Mouse (Mus musculus) limb, embryonic 10.5 days (tissue): ENCODE measurements around the gene Fam84b. TPM values are rescaled to one million over a fixed set of nuclear protein-coding genes. Genes with fewer than 3 reads are reported as not detected.

ENCODE experiments used
- DNase-seq: peaks from one replicate; pipeline ENCODE4 v3.0.0-alpha.2; 2017; ENCODE audit warnings: low spot score
- H3K27ac ChIP-seq: fragments of 300-500 bp; sonication (generic); 2 replicates; pipeline ENCODE4 v1.5.1; 2016; ENCODE audit warnings: mild to moderate bottlenecking
- H3K27me3 ChIP-seq: fragments of 300-500 bp; sonication (generic); 2 replicates; pipeline ENCODE4 v1.6.1; 2016; ENCODE audit warnings: low read depth, mild to moderate bottlenecking; ENCODE audit not compliant: poor library complexity, severe bottlenecking
- H3K36me3 ChIP-seq: fragments of 300-500 bp; sonication (generic); 2 replicates; pipeline ENCODE4 v1.6.1; 2016; ENCODE audit warnings: mild to moderate bottlenecking, moderate library complexity
- H3K4me1 ChIP-seq: fragments of 300-500 bp; sonication (generic); 2 replicates; pipeline ENCODE4 v1.6.1; 2016
- H3K4me3 ChIP-seq: fragments of 300-500 bp; sonication (generic); 2 replicates; pipeline ENCODE4 v1.5.1; 2016; ENCODE audit warnings: mild to moderate bottlenecking, moderate library complexity
- H3K9me3 ChIP-seq: fragments of 300-500 bp; sonication (generic); replicated peaks from 2 replicates; pipeline ENCODE4 v1.6.1; 2016; ENCODE audit warnings: mild to moderate bottlenecking
- WGBS: fragments of 180-500 bp; shearing (Covaris S2); methylation state at CpG from one replicate; pipeline ENCODE4 v1.1.7; 2016; 5-methylcytosine and 5-hydroxymethylcytosine counted together
- polyA plus RNA-seq: library from polyadenylated mRNA; unstranded; fragments of >200 nt; fragmentation: Nextera tagmentation; extraction: Ambion mirVana; gene quantifications from 2 replicates; pipeline ENCODE4 v1.2.1, GENCODE M21; 2016

The Fam84b gene
- polyA plus RNA-seq, 1 experiment from 2014 or later: 7.4 TPM

DNA sequence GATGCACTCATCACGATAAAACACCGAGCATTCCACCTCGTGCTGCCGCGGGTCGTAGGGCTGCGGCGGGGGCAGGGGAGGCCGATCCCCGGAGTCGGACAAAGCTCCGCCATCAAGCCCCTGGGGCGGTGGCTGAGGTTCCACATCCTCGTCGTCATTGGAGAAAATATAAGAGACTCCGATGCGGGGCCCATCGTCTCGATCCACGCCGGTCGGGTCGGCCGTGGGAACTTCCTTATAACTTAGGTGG, 30.0 kb downstream of the Fam84b start:
- DNase-seq: no peak
- H3K9me3 ChIP-seq: no peaks in the 10 kb centered on the region
- peak overlapping the region; percentile 79 for H3K4me3 ChIP-seq
- peaks cover 52% of the 10 kb centered on the region for H3K4me1 ChIP-seq
- peak overlapping the region; percentile 87 for H3K27ac ChIP-seq
- no peaks in the 10 kb centered on the region for H3K27me3 ChIP-seq
- WGBS: 0% methylated on average over 24 of the region's 24 CpGs
- no peaks in the 10 kb centered on the region for H3K36me3 ChIP-seq

DNA sequence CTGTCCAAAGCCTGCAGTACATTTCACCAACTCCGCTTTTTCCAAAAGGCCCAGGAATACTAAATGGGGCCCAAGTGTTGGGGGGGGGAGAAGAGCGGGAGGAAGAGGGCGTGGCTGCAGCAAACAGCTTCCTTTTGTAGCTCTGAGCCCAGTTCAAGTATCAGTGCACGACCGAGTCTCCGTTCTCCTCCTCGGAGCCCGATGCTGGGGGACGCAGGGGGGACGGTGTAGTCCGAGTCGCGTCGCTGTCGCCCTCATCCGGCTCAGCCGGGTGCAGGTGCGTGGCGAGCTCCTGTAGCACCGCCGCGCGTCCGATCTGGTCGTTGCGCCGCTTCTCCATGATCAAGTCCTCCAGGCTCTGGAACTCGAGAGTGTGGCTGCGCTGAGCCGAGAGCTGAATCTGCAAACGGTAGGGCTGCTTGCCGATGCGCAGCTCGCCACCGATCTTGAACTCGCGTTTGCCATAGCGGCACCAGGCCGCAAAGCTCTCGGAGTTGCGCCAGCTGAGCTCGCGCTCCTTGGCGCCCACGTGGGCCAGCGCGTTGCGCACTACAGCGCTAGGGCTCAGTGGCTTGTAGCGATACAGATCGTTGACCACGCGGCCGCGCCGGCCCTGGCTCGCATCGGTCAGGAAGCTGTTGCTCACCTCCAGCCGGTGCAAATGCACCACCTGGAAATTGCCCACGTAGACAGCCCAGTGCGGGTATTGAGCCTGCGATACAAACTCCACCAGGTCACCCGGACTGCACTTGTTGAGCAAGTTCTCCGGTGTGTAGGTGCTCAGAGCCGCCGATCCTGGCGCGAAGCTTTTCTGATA, 30.6 kb downstream of the Fam84b start:
- H3K36me3 ChIP-seq: no peaks in the 10 kb centered on the region
- no peaks in the 10 kb centered on the region for H3K9me3 ChIP-seq
- peak overlapping the region; percentile 87 for H3K27ac ChIP-seq
- H3K27me3 ChIP-seq: no peaks in the 10 kb centered on the region
- peaks cover 52% of the 10 kb centered on the region for H3K4me1 ChIP-seq
- DNase-seq: peak; percentile 82
- under 1% methylated on average over 68 of the region's 68 CpGs for WGBS
- H3K4me3 ChIP-seq: peak overlapping the region; percentile 79

DNA sequence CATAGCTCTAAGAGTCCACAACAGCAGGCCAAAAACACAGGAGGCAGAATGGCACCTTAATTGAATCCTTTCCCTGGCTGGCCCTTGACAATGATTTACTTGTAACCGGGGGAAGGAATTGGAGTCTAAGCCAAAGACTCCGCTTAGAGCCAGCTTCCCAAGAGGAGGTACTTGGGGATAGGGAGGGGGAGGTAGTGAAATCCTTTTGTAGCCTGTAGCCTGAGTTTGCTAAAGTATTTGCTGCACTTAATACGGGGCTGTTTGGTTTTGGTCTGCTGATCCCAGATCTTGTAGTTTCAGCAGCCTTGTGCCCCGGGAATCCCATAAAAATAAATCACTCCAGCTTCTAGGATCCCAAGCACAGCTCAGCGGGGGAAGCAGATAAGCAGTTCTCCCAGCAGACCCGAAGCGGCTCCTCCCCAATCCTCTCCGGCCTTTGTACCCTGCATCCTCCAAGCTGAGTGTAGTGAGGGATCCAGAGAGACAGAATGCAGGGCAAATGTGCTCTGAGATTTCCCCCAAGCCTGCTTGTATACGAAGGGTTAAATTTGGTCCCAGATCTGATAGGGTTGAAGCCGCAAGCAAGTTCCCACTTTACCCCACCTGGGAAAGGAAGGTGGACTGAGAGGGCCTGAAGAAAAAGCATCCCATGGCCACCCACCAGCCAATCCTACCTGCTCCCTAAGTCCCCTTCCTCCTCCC, 31.3 kb downstream of the Fam84b start:
- H3K4me3 ChIP-seq: peak overlapping the region; percentile 79
- peak; percentile 61 for DNase-seq
- peaks cover 52% of the 10 kb centered on the region for H3K4me1 ChIP-seq
- no peaks in the 10 kb centered on the region for H3K36me3 ChIP-seq
- H3K9me3 ChIP-seq: no peaks in the 10 kb centered on the region
- WGBS: 2% methylated on average over 10 of the region's 10 CpGs
- peak overlapping the region; percentile 87 for H3K27ac ChIP-seq
- no peaks in the 10 kb centered on the region for H3K27me3 ChIP-seq

- no peak for DNase-seq
- no peak overlapping the region for H3K27ac ChIP-seq
- no peaks in the 10 kb centered on the region for H3K36me3 ChIP-seq
- peaks cover 30% of the 10 kb centered on the region for H3K4me1 ChIP-seq
- H3K27me3 ChIP-seq: no peaks in the 10 kb centered on the region
- 97% methylated on average over 1 of the region's 1 CpGs for WGBS
- H3K4me3 ChIP-seq: no peak overlapping the region
- no peaks in the 10 kb centered on the region for H3K9me3 ChIP-seq
Measured at GRCm38 (mm10) chr15:60818500-60818899, 35.1 kb downstream of the Fam84b start.

DNA sequence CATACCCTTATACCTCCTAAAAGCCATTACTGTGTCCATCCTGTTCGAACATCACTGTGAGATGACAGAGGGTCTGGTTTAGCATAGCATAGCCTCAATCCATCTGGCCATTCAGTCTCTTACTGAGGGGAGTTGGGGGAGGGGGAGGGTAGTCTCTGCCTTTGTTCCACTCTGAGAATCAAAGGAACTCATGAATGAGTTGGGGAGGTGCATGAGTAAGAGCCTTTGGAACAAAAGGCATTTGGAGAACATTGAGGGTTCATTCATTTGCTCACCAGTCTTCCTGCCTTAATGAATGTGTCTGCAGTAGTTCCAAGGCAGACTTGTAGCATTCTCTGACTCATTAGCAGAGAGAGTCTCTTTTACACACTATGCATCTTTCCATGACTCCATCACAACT, 37.1 kb downstream of the Fam84b start:
- DNase-seq: no peak
- whole genome bisulfite sequencing: 78% methylated on average over 1 of the region's 1 CpGs
- no peak overlapping the region for H3K4me3 ChIP-seq
- H3K9me3 ChIP-seq: no peaks in the 10 kb centered on the region
- H3K27me3 ChIP-seq: no peaks in the 10 kb centered on the region
- no peaks in the 10 kb centered on the region for H3K36me3 ChIP-seq
- H3K4me1 ChIP-seq: peaks cover 9% of the 10 kb centered on the region
- H3K27ac ChIP-seq: no peak overlapping the region

- Histone ChIP-seq H3K27me3 (no peaks in the 10 kb centered on the region), H3K36me3 (no peaks in the 10 kb centered on the region), H3K4me1 (no peaks in the 10 kb centered on the region), H3K4me3 (no peak overlapping the region), H3K27ac (no peak overlapping the region), H3K9me3 (no peaks in the 10 kb centered on the region)
- 83% methylated on average over 3 of the region's 3 CpGs for WGBS
- DNase-seq: no peak
Measured at GRCm38 (mm10) chr15:60814542-60814941, 39.0 kb downstream of the Fam84b start.

- Histone ChIP-seq H3K27me3 (no peaks in the 10 kb centered on the region), H3K27ac (no peak overlapping the region), H3K9me3 (no peaks in the 10 kb centered on the region), H3K4me3 (no peak overlapping the region), H3K4me1 (no peaks in the 10 kb centered on the region), H3K36me3 (no peaks in the 10 kb centered on the region)
- DNase-seq: no peak
Measured at GRCm38 (mm10) chr15:60793041-60793673, 60.4 kb downstream of the Fam84b start.

GRCm38 (mm10) chr15:60789084-60789483, 64.5 kb downstream of the Fam84b start:
- no peaks in the 10 kb centered on the region for H3K4me1 ChIP-seq
- H3K36me3 ChIP-seq: no peaks in the 10 kb centered on the region
- no peak overlapping the region for H3K27ac ChIP-seq
- 85% methylated on average over 1 of the region's 1 CpGs for WGBS
- H3K9me3 ChIP-seq: no peaks in the 10 kb centered on the region
- DNase-seq: no peak
- no peak overlapping the region for H3K4me3 ChIP-seq
- H3K27me3 ChIP-seq: no peaks in the 10 kb centered on the region

DNA sequence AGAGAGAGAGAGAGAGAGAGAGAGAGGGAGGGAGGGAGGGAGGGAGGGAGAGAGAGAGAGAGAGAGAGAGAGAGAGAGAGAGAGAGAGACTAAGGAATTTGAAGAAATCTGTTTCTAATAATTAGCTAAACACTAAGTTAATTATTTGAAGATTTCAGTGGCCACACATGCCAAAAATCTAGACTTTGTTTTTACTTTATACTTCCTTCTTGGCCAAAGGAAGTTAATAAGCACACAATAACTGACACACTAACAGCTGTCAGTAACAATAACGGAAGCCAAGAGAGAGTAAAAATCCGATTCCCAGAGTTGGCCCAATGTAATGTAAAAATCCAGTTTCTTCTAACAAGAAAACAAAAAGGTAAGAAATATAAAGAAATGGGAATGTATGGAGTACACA, 69.8 kb downstream of the Fam84b start:
- Histone ChIP-seq H3K27ac (no peak overlapping the region), H3K36me3 (no peaks in the 10 kb centered on the region), H3K27me3 (no peaks in the 10 kb centered on the region), H3K9me3 (no peaks in the 10 kb centered on the region), H3K4me3 (no peak overlapping the region), H3K4me1 (no peaks in the 10 kb centered on the region)
- no peak for DNase-seq
- 77% methylated on average over 2 of the region's 2 CpGs for WGBS

GRCm38 (mm10) chr15:60779531-60779973, 74.0 kb downstream of the Fam84b start:
- no peaks in the 10 kb centered on the region for H3K9me3 ChIP-seq
- no peak overlapping the region for H3K27ac ChIP-seq
- 76% methylated on average over 1 of the region's 1 CpGs for WGBS
- no peak for DNase-seq
- H3K4me1 ChIP-seq: no peaks in the 10 kb centered on the region
- H3K4me3 ChIP-seq: no peak overlapping the region
- H3K27me3 ChIP-seq: no peaks in the 10 kb centered on the region
- no peaks in the 10 kb centered on the region for H3K36me3 ChIP-seq

DNA sequence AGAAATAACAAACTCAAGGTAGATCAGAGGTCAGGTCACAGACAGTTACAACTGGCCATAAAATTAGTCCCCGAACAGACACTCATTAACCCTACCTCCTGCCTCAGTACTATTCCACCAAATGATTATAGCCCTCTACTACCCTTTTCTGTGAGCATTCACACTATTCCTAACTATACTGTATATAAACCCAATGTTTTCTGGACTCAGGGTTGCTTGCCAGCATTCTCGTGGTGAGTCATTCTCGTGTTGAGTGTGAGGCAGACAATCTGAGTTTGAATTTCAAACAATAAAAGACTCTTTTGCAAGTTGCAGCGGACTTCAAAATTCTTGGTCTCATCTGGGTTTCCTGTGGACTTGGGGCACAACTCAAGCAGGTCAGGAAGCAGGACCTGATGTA, 74.5 kb downstream of the Fam84b start:
- WGBS: 72% methylated on average over 4 of the region's 4 CpGs
- Histone ChIP-seq H3K27ac (no peak overlapping the region), H3K36me3 (no peaks in the 10 kb centered on the region), H3K27me3 (no peaks in the 10 kb centered on the region), H3K9me3 (no peaks in the 10 kb centered on the region), H3K4me3 (no peak overlapping the region), H3K4me1 (no peaks in the 10 kb centered on the region)
- DNase-seq: no peak
